Comparison of ENCODE assay signal across 12 mouse cellular contexts in genomic region chr15:96621686-96622085, GRCm38 (mm10).
"Had no signal": no experiment of that assay in that cellular context is flagged by ENCODE, and none has a peak within 500 bp of the region (broad histone marks: within the 10 kb centered on the region; RNA-seq: fewer than 3 reads in every experiment).

No protein-coding gene starts in this region.

- H3K9ac ChIP-seq: limb, embryonic 13.5 days; liver, embryonic 13.5 days; midbrain, embryonic 12.5 days had no signal

- H3K4me3 ChIP-seq: layer of hippocampus, adult 2 months; limb, embryonic 13.5 days; liver, embryonic 13.5 days; midbrain, embryonic 12.5 days had no signal

- H3K4me2 ChIP-seq: limb, embryonic 13.5 days; liver, embryonic 13.5 days; midbrain, embryonic 12.5 days had no signal

- H3K27me3 ChIP-seq: limb, embryonic 13.5 days; liver, embryonic 13.5 days; midbrain, embryonic 12.5 days had no signal

- DNase-seq: kidney, adult 9 months; kidney, postnatal 4 days; left cerebral cortex, postnatal 4 days; liver, embryonic 13.5 days; lung, adult 18-20 months; right cerebral cortex, postnatal 14 days; thymus, adult 18-20 months; thymus, postnatal 14 days had no signal

- H3K4me1 ChIP-seq: limb, embryonic 13.5 days; midbrain, embryonic 12.5 days had no signal

- H3K27ac ChIP-seq: kidney, postnatal 0 days; layer of hippocampus, adult 2 months; limb, embryonic 13.5 days; liver, embryonic 13.5 days; midbrain, embryonic 12.5 days had no signal
